ENCODE assay signal across 18 mouse cellular contexts in genomic region chr3:51841177-51841576, GRCm38 (mm10).
DNase-seq lines count a peak whose midpoint lies in the region; ATAC-seq and TF ChIP-seq lines count a peak whose summit lies in the region.
"Had no signal": no experiment of that assay in that cellular context is flagged by ENCODE, and none has a peak within 500 bp of the region (broad histone marks: within the 10 kb centered on the region; RNA-seq: fewer than 3 reads in every experiment).

No protein-coding gene starts in this region.

- H3K36me3 ChIP-seq in hindbrain, embryonic 11.5 days (ENCODE audit: control insufficient read depth, insufficient read depth, low read length), result no peaks in the 10 kb centered on the region
- no peaks in the 10 kb centered on the region for H3K36me3 ChIP-seq in hindbrain, embryonic 10.5 days
- H3K36me3 ChIP-seq in forebrain, embryonic 15.5 days, result no peaks in the 10 kb centered on the region
- H3K36me3 ChIP-seq in limb, embryonic 10.5 days, result no peaks in the 10 kb centered on the region
- H3K36me3 ChIP-seq: embryonic facial prominence, embryonic 13.5 days; heart, embryonic 15.5 days; limb, embryonic 15.5 days; stomach, embryonic 15.5 days had no signal

- no peaks in the 10 kb centered on the region for H3K27me3 ChIP-seq in hindbrain, embryonic 11.5 days (ENCODE audit: control insufficient read depth, insufficient read depth, low read length)
- H3K27me3 ChIP-seq in hindbrain, embryonic 10.5 days (ENCODE audit: insufficient read depth, poor library complexity, severe bottlenecking), result no peaks in the 10 kb centered on the region
- no peaks in the 10 kb centered on the region for H3K27me3 ChIP-seq in forebrain, embryonic 15.5 days
- no peaks in the 10 kb centered on the region for H3K27me3 ChIP-seq in limb, embryonic 10.5 days (ENCODE audit: low read depth, poor library complexity, severe bottlenecking)
- H3K27me3 ChIP-seq: embryonic facial prominence, embryonic 13.5 days; heart, embryonic 15.5 days; limb, embryonic 15.5 days; stomach, embryonic 15.5 days had no signal

- no peak overlapping the region for H3K4me2 ChIP-seq in hindbrain, embryonic 11.5 days (replicated peaks; ENCODE audit: low read depth, low read length)
- H3K4me2 ChIP-seq in forebrain, embryonic 15.5 days (replicated peaks), result no peak overlapping the region
- H3K4me2 ChIP-seq: embryonic facial prominence, embryonic 13.5 days; heart, embryonic 15.5 days; limb, embryonic 15.5 days; stomach, embryonic 15.5 days had no signal

- no peak overlapping the region for H3K4me3 ChIP-seq in hindbrain, embryonic 11.5 days (ENCODE audit: low read depth, low read length)
- H3K4me3 ChIP-seq in hindbrain, embryonic 10.5 days, result no peak overlapping the region
- H3K4me3 ChIP-seq in forebrain, embryonic 15.5 days, result no peak overlapping the region
- no peak overlapping the region for H3K4me3 ChIP-seq in limb, embryonic 10.5 days
- H3K4me3 ChIP-seq: embryonic facial prominence, embryonic 13.5 days; heart, adult 2 months; heart, embryonic 15.5 days; limb, embryonic 15.5 days; stomach, embryonic 15.5 days had no signal

- no peak for DNase-seq in hindbrain, embryonic 11.5 days (ENCODE audit: low spot score)
- no peak for DNase-seq in hindbrain, embryonic 10.5 days (ENCODE audit: low spot score)
- DNase-seq in brain, embryonic 14.5 days (ENCODE audit: low read depth), result peak; percentile 77
- DNase-seq in limb, embryonic 10.5 days (ENCODE audit: low spot score), result no peak
- no peak for DNase-seq in right cerebral cortex, adult 18-20 months
- no peak for DNase-seq in natural killer cell, adult 2 months (ENCODE audit: low spot score in 2 of 2)
- DNase-seq: adrenal gland, postnatal 10 days; B cell, adult 2 months; cerebellum, adult 18-20 months; gastrocnemius, postnatal 10 days; heart, adult 2 months; kidney, adult 11 months; kidney, postnatal 14 days had no signal

- no peak for TF ChIP-seq CTCF in brain, embryonic 14.5 days (IDR thresholded peaks at IDR 0.05; ENCODE audit: borderline replicate concordance, extremely low read depth, insufficient read depth, insufficient read length)

- no peaks in the 10 kb centered on the region for H3K4me1 ChIP-seq in hindbrain, embryonic 11.5 days (replicated peaks; ENCODE audit: control insufficient read depth, insufficient read depth, low read length)
- 0 out of 2 replicates have a peak, but pooled peaks cover 14% of the 10 kb centered on the region for H3K4me1 ChIP-seq in hindbrain, embryonic 10.5 days (replicated peaks)
- H3K4me1 ChIP-seq in forebrain, embryonic 15.5 days, result peaks cover 9% of the 10 kb centered on the region
- peaks cover 21% of the 10 kb centered on the region for H3K4me1 ChIP-seq in limb, embryonic 10.5 days

- 0 out of 2 replicates have a peak, but pooled peaks have one; percentile 38 for ATAC-seq in hindbrain, embryonic 11.5 days (ENCODE audit: low FRiP score)
- ATAC-seq in forebrain, embryonic 15.5 days (replicated peaks), result peak; percentile 60

- TF ChIP-seq POLR2A in brain, embryonic 14.5 days (IDR thresholded peaks at IDR 0.05; ENCODE audit: borderline replicate concordance, extremely low read depth, insufficient read depth, insufficient read length, poor library complexity, severe bottlenecking), result no peak

- H3K27ac ChIP-seq in hindbrain, embryonic 11.5 days (ENCODE audit: low read depth, low read length), result no peak overlapping the region
- H3K27ac ChIP-seq in hindbrain, embryonic 10.5 days, result no peak overlapping the region
- no peak overlapping the region for H3K27ac ChIP-seq in forebrain, embryonic 15.5 days (replicated peaks)
- 0 out of 2 replicates have a peak overlapping the region, but pooled peaks have one; percentile 36 for H3K27ac ChIP-seq in limb, embryonic 10.5 days
- H3K27ac ChIP-seq: embryonic facial prominence, embryonic 13.5 days; heart, adult 2 months; heart, embryonic 15.5 days; limb, embryonic 15.5 days; stomach, embryonic 15.5 days had no signal

- no peak overlapping the region for H3K9ac ChIP-seq in hindbrain, embryonic 11.5 days (ENCODE audit: low read depth, low read length)
- no peak overlapping the region for H3K9ac ChIP-seq in forebrain, embryonic 15.5 days (replicated peaks)
- H3K9ac ChIP-seq: embryonic facial prominence, embryonic 13.5 days; heart, embryonic 15.5 days; limb, embryonic 15.5 days; stomach, embryonic 15.5 days had no signal

- WGBS in hindbrain, embryonic 11.5 days, result 77% methylated on average over 6 of the region's 6 CpGs
- WGBS in hindbrain, embryonic 10.5 days, result 90% methylated on average over 6 of the region's 6 CpGs
- 49% methylated on average over 6 of the region's 6 CpGs for WGBS in forebrain, embryonic 15.5 days
- 76% methylated on average over 6 of the region's 6 CpGs for WGBS in limb, embryonic 10.5 days

- H3K9me3 ChIP-seq in hindbrain, embryonic 11.5 days (ENCODE audit: control insufficient read depth, low read length), result no peaks in the 10 kb centered on the region
- no peaks in the 10 kb centered on the region for H3K9me3 ChIP-seq in hindbrain, embryonic 10.5 days
- no peaks in the 10 kb centered on the region for H3K9me3 ChIP-seq in forebrain, embryonic 15.5 days
- no peaks in the 10 kb centered on the region for H3K9me3 ChIP-seq in limb, embryonic 10.5 days (replicated peaks)
- H3K9me3 ChIP-seq: embryonic facial prominence, embryonic 13.5 days; heart, embryonic 15.5 days; limb, embryonic 15.5 days; stomach, embryonic 15.5 days had no signal
